Mouse (Mus musculus) intestine, embryonic 14.5 days (tissue): ENCODE results near the gene Cnfn. TPM values are rescaled to one million over a fixed set of nuclear protein-coding genes. Genes with fewer than 3 reads are reported as not detected.

Source experiments
- ATAC-seq: fragments of 200-750 bp; cut with Nextera tagmentation; replicated peaks from 2 replicates; pipeline ENCODE4 v1.8.0; 2017; ENCODE audit warnings: low read depth, moderate number of reproducible peaks, moderate TSS enrichment, moderate library complexity; ENCODE audit not compliant: low FRiP score, low TSS enrichment
- DNase-seq: peaks from one replicate; pipeline ENCODE4 v3.0.0-alpha.2; 2018; ENCODE audit warnings: low spot score
- H3K27ac ChIP-seq: fragments of 300-500 bp; sonication (generic); 2 replicates; pipeline ENCODE4 v1.5.1; 2014; ENCODE audit warnings: low read depth, mild to moderate bottlenecking, control low read depth
- H3K27me3 ChIP-seq: fragments of 300-500 bp; sonication (generic); replicated peaks from 2 replicates; pipeline ENCODE4 v1.6.1; 2014; ENCODE audit warnings: low read length, control low read depth; ENCODE audit not compliant: control insufficient read depth, insufficient read depth
- H3K36me3 ChIP-seq: fragments of 300-500 bp; sonication (generic); 2 replicates; pipeline ENCODE4 v1.6.1; 2014; ENCODE audit warnings: low read length, control low read depth; ENCODE audit not compliant: control insufficient read depth, insufficient read depth
- H3K4me1 ChIP-seq: fragments of 300-500 bp; sonication (generic); replicated peaks from 2 replicates; pipeline ENCODE4 v1.6.1; 2014; ENCODE audit warnings: low read length, control low read depth, mixed read lengths; ENCODE audit not compliant: control insufficient read depth, insufficient read depth
- H3K4me2 ChIP-seq: fragments of 300-500 bp; sonication (generic); 2 replicates; pipeline ENCODE4 v1.6.1; 2014; ENCODE audit warnings: low read length
- H3K4me3 ChIP-seq: fragments of 300-500 bp; sonication (generic); 2 replicates; pipeline ENCODE4 v1.5.1; 2014; ENCODE audit warnings: low read depth, low read length, control low read depth, mixed read lengths
- H3K9ac ChIP-seq: fragments of 300-500 bp; sonication (generic); 2 replicates; pipeline ENCODE4 v1.6.1; 2014; ENCODE audit warnings: mild to moderate bottlenecking, low read length
- H3K9me3 ChIP-seq: fragments of 300-500 bp; sonication (generic); 2 replicates; pipeline ENCODE4 v1.6.1; 2016; ENCODE audit warnings: low read length, control low read depth; ENCODE audit not compliant: control insufficient read depth
- WGBS: fragments of 180-500 bp; shearing (Covaris S2); extraction: QIAGEN DNeasy Blood & Tissue Kit; methylation state at CpG from one replicate; pipeline ENCODE4 v1.1.7; 2014; 5-methylcytosine and 5-hydroxymethylcytosine counted together
- polyA plus RNA-seq: library from polyadenylated mRNA; unstranded; fragments of >200 nt; fragmentation: Nextera tagmentation; extraction: Ambion mirVana; gene quantifications from 2 replicates; pipeline ENCODE4 v1.2.1, GENCODE M21; 2014

Cnfn gene
- polyA plus RNA-seq, 1 experiment from 2014 or later: not detected

- peaks cover 17% of the 10 kb centered on the region for H3K4me1 ChIP-seq
- H3K4me3 ChIP-seq: no peak overlapping the region
- H3K9me3 ChIP-seq: no peaks in the 10 kb centered on the region
- H3K27me3 ChIP-seq: no peaks in the 10 kb centered on the region
- 91% methylated on average over 12 of the region's 12 CpGs for WGBS
- DNase-seq: no peak
- H3K27ac ChIP-seq: no peak overlapping the region
- no peak for ATAC-seq
- no peak overlapping the region for H3K9ac ChIP-seq
- H3K4me2 ChIP-seq: no peak overlapping the region
- peaks cover 63% of the 10 kb centered on the region for H3K36me3 ChIP-seq
Observed at GRCm38 (mm10) chr7:25385259-25385658, 15.7 kb upstream of the Cnfn start.

DNA sequence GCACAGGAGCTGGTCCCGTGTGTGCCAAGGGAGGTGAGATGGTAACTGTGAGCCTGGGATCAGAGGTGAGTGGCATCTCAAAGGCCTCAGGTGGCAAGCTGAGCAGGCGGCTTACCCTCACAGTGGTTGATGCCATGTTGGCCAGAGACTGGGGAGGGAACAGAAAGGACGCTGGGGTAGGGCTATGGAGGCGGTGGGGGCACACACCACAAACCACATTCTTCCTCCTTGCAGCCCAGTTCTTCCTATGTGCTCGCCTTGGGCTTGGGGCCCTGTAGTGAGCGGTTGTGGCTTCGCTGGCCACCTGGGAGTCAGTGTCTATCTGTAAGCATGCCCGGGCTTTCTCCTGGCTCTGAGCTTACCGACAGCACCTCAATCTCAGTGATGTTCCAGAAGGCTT, 15.3 kb upstream of the Cnfn start:
- Histone ChIP-seq H3K36me3 (peaks cover 63% of the 10 kb centered on the region), H3K4me1 (peaks cover 14% of the 10 kb centered on the region), H3K27me3 (no peaks in the 10 kb centered on the region), H3K4me2 (no peak overlapping the region), H3K27ac (no peak overlapping the region), H3K4me3 (no peak overlapping the region), H3K9ac (no peak overlapping the region), H3K9me3 (no peaks in the 10 kb centered on the region)
- ATAC-seq: no peak
- 87% methylated on average over 9 of the region's 9 CpGs for WGBS
- DNase-seq: no peak

GRCm38 (mm10) chr7:25384318-25384717, 14.8 kb upstream of the Cnfn start:
- Histone ChIP-seq H3K27me3 (no peaks in the 10 kb centered on the region), H3K4me2 (no peak overlapping the region), H3K9me3 (no peaks in the 10 kb centered on the region), H3K9ac (no peak overlapping the region), H3K27ac (no peak overlapping the region), H3K4me1 (peaks cover 13% of the 10 kb centered on the region), H3K4me3 (no peak overlapping the region), H3K36me3 (peaks cover 63% of the 10 kb centered on the region)
- 92% methylated on average over 13 of the region's 13 CpGs for WGBS
- DNase-seq (no peak), ATAC-seq (no peak)

DNA sequence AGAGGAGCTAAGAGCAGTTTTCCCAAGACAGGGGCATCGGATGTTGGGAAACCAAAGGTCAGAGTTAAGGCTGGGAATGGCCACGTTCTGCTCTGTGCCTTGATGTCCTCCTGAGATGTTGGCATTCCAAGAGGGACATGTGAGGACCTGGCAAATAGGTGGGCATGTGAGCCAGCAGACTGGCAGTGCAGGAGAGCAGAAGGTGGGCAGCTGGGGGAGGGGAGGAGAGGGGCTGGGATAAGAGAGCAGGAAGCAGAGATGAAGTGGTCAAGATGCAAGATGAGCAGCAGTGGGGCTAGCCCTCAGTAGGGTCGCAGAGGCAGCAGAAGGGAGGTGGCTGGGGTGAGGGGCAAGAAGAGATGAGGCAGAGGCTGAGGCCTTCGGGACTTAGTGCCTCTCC, 14.4 kb upstream of the Cnfn start:
- Histone ChIP-seq H3K27ac (no peak overlapping the region), H3K36me3 (peaks cover 63% of the 10 kb centered on the region), H3K4me2 (no peak overlapping the region), H3K4me1 (peaks cover 16% of the 10 kb centered on the region), H3K9me3 (no peaks in the 10 kb centered on the region), H3K9ac (no peak overlapping the region), H3K27me3 (no peaks in the 10 kb centered on the region), H3K4me3 (no peak overlapping the region)
- no peak for ATAC-seq
- 78% methylated on average over 4 of the region's 4 CpGs for WGBS
- no peak for DNase-seq

GRCm38 (mm10) chr7:25383385-25383784, 13.9 kb upstream of the Cnfn start:
- no peak overlapping the region for H3K27ac ChIP-seq
- no peak overlapping the region for H3K9ac ChIP-seq
- H3K27me3 ChIP-seq: no peaks in the 10 kb centered on the region
- no peak overlapping the region for H3K4me3 ChIP-seq
- ATAC-seq (no peak), DNase-seq (no peak)
- peaks cover 16% of the 10 kb centered on the region for H3K4me1 ChIP-seq
- peaks cover 62% of the 10 kb centered on the region for H3K36me3 ChIP-seq
- no peaks in the 10 kb centered on the region for H3K9me3 ChIP-seq
- H3K4me2 ChIP-seq: no peak overlapping the region
- WGBS: 90% methylated on average over 7 of the region's 7 CpGs

- Histone ChIP-seq H3K4me3 (no peak overlapping the region), H3K36me3 (peaks cover 53% of the 10 kb centered on the region), H3K27me3 (no peaks in the 10 kb centered on the region), H3K4me1 (peaks cover 16% of the 10 kb centered on the region), H3K4me2 (no peak overlapping the region), H3K9me3 (no peaks in the 10 kb centered on the region), H3K27ac (no peak overlapping the region), H3K9ac (no peak overlapping the region)
- DNase-seq: no peak
- no peak for ATAC-seq
Observed at GRCm38 (mm10) chr7:25382541-25382940, 13.0 kb upstream of the Cnfn start.

DNA sequence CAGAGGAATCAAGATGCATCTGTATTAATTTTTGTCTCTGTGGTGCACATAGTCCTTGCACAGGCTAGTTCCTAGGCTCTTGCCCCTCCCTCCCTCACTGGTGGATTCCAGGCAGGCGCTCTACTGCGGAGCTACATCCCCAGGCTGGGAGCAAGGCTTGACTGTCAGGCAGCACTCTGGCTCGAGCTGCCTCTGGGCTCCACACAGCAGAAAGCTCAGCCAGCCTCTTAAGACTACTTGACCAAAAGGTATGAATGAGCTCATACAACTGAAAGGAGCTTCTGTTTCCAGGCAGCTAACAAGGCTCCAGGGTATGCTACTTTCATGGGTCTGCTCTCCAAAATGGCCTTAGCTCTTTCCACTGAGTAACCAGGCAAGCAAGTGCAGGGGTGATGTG, 11.8 kb upstream of the Cnfn start:
- ATAC-seq (no peak), DNase-seq (no peak)
- 51% methylated on average over 3 of the region's 3 CpGs for WGBS
- Histone ChIP-seq H3K9me3 (no peaks in the 10 kb centered on the region), H3K4me1 (peaks cover 14% of the 10 kb centered on the region), H3K9ac (no peak overlapping the region), H3K4me3 (no peak overlapping the region), H3K27ac (no peak overlapping the region), H3K27me3 (no peaks in the 10 kb centered on the region), H3K36me3 (peaks cover 46% of the 10 kb centered on the region), H3K4me2 (no peak overlapping the region)

DNA sequence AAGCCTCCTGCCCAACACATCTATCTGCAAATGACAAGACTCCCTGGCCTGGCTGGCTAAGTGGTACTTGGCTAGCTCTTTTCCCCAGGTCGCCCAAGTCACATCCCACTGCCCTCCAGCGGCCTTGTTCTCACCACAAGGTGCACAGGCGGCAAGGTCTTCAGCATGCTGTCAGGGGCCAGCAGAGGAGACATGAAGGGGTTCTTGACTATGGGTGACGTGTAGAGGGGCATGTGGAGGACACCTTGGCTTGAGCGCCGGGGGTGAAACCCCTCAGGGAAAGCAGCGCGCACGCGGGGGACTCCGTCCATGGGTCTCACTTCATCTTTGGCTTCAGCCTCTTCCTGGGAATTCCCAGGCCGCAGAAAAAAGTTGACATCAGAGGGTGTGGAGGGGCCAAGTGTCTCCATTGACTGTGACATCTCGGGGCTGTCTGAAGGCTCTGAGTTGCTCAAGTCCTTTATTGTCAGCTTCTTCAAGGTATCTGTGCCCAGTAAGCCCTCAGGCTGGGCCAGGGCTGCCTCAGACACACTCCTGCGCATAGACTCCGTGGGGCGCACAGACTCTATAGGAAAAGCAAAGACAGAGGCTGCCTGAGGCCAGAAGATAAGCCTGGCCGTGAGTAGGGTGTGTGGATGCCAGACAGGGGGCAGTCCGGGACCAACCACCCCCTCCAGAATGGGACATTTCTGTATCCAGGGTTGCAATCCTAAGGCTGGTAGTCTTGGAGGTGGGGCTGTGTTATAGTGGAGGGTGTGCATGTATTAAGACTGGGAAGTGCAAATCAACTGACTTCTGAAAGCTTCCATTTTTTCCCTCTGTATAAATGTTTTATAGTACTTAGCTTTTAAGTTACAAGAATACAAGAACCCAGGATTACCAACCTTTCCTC, 11.1 kb upstream of the Cnfn start:
- WGBS: 67% methylated on average over 18 of the region's 18 CpGs
- no peaks in the 10 kb centered on the region for H3K9me3 ChIP-seq
- peak overlapping the region; percentile 43; the same call in 1 of the 2 replicates for H3K9ac ChIP-seq
- no peak overlapping the region for H3K27ac ChIP-seq
- peaks cover 44% of the 10 kb centered on the region for H3K36me3 ChIP-seq
- DNase-seq (no peak), ATAC-seq (no peak)
- H3K4me1 ChIP-seq: peaks cover 7% of the 10 kb centered on the region
- no peaks in the 10 kb centered on the region for H3K27me3 ChIP-seq
- no peak overlapping the region for H3K4me3 ChIP-seq
- H3K4me2 ChIP-seq: peak overlapping the region; percentile 71
